Mouse (Mus musculus) small intestine, adult 2 months (tissue): Measurements from ENCODE around the gene Phlpp1.

Experiments
- CTCF ChIP-seq: fragments of 200-500 bp; IDR thresholded peaks from 2 replicates; pipeline ENCODE4 v1.5.1; 2012; ENCODE audit warnings: low read depth, mild to moderate bottlenecking, control low read depth, inconsistent platforms, low read length, moderate library complexity, mixed read lengths; ENCODE audit not compliant: insufficient replicate concordance, insufficient read length; ENCODE audit errors: extremely low read depth
- POLR2A ChIP-seq: fragments of 200-500 bp; IDR thresholded peaks from 2 replicates; pipeline ENCODE4 v1.6.1; 2012; ENCODE audit warnings: low read depth, mild to moderate bottlenecking, control low read depth, inconsistent platforms, low read length, moderate library complexity

DNA sequence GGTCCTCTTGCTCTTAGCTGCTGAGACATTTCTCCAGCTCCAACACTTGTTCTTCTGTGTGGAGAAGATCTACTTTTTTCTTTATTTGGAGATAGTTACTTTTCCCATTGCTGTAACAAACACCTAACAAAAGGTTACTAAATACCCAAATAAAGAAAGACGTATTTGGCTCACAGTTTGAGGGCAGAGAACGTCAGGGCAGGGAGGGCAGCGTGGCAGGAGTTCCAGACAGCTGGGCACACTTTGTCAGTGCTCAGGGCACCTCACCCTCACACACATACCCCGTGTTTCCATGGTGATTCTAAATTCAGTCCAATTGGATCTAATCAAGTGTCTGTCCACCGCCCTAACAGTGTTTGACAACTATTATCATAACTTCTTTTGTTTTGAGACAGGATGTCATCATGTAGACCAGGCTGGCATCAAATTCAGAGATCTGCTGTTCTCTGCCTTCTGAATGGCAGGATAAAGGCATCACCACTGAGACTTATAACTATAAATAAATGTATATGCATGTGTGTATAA, 1.7 kb upstream of the Phlpp1 start:
- TF ChIP-seq POLR2A (no peak), CTCF (no peak)
